Mouse (Mus musculus) midbrain, embryonic 14.5 days (tissue): ENCODE results near the gene Syt8. TPM values are rescaled to one million over a fixed set of nuclear protein-coding genes. Genes with fewer than 3 reads are reported as not detected.

ENCODE experiments used
- ATAC-seq: fragments of 200-750 bp; cut with Nextera tagmentation; 2 replicates; pipeline ENCODE4 v1.8.0; 2017; ENCODE audit warnings: moderate number of reproducible peaks, moderate library complexity; ENCODE audit not compliant: low FRiP score, low TSS enrichment
- DNase-seq: peaks from one replicate; pipeline ENCODE4 v3.0.0-alpha.2; 2015
- H3K27ac ChIP-seq: fragments of 300-500 bp; sonication (generic); replicated peaks from 2 replicates; pipeline ENCODE4 v1.5.1; 2014; ENCODE audit warnings: mild to moderate bottlenecking, low read depth, low read length, moderate library complexity
- H3K27me3 ChIP-seq: fragments of 300-500 bp; sonication (generic); 2 replicates; pipeline ENCODE4 v1.6.1; 2014; ENCODE audit warnings: low read length, control low read depth, mixed read lengths; ENCODE audit not compliant: control insufficient read depth, insufficient read depth
- H3K36me3 ChIP-seq: fragments of 300-500 bp; sonication (generic); 2 replicates; pipeline ENCODE4 v1.6.1; 2014; ENCODE audit warnings: low read length, control low read depth; ENCODE audit not compliant: control insufficient read depth, insufficient read depth
- H3K4me1 ChIP-seq: fragments of 300-500 bp; sonication (generic); 2 replicates; pipeline ENCODE4 v1.6.1; 2014; ENCODE audit warnings: mild to moderate bottlenecking, antibody characterized with exemption, low read length, control low read depth; ENCODE audit not compliant: control insufficient read depth, insufficient read depth
- H3K4me2 ChIP-seq: fragments of 300-500 bp; sonication (generic); 2 replicates; pipeline ENCODE4 v1.6.1; 2014; ENCODE audit warnings: mild to moderate bottlenecking, low read length, moderate library complexity
- H3K4me3 ChIP-seq: fragments of 300-500 bp; sonication (generic); replicated peaks from 2 replicates; pipeline ENCODE4 v1.5.1; 2014; ENCODE audit warnings: low read depth, low read length
- H3K9ac ChIP-seq: fragments of 300-500 bp; sonication (generic); replicated peaks from 2 replicates; pipeline ENCODE4 v1.6.1; 2014; ENCODE audit warnings: mild to moderate bottlenecking, low read length, moderate library complexity
- H3K9me3 ChIP-seq: fragments of 300-500 bp; sonication (generic); 2 replicates; pipeline ENCODE4 v1.6.1; 2016; ENCODE audit warnings: low read length, control low read depth, mixed read lengths; ENCODE audit not compliant: control insufficient read depth
- WGBS: fragments of 180-500 bp; shearing (Covaris S2); extraction: QIAGEN DNeasy Blood & Tissue Kit; methylation state at CpG from one replicate; pipeline ENCODE4 v1.1.7; 2014; 5-methylcytosine and 5-hydroxymethylcytosine counted together
- polyA plus RNA-seq: library from polyadenylated mRNA; unstranded; fragments of >200 nt; fragmentation: Nextera tagmentation; extraction: Ambion mirVana; gene quantifications from 2 replicates; pipeline ENCODE4 v1.2.1, GENCODE M21; 2014

The Syt8 gene
- polyA plus RNA-seq, 1 experiment from 2014 or later = not detected

GRCm38 (mm10) chr7:142487341-142487859 is 52.8 kb downstream of the Syt8 start:
- no peaks in the 10 kb centered on the region for H3K27me3 ChIP-seq
- ATAC-seq (peak; percentile 50; the same call in 1 of the 2 replicates), DNase-seq (peak; percentile 84)
- no peak overlapping the region for H3K27ac ChIP-seq
- peaks cover 5% of the 10 kb centered on the region; the same call in 1 of the 2 replicates for H3K4me1 ChIP-seq
- no peak overlapping the region for H3K9ac ChIP-seq
- H3K9me3 ChIP-seq = no peaks in the 10 kb centered on the region
- no peaks in the 10 kb centered on the region for H3K36me3 ChIP-seq
- 13% methylated on average over 9 of the region's 9 CpGs for WGBS
- H3K4me2 ChIP-seq = 0 out of 2 replicates have a peak overlapping the region, but pooled peaks have one; percentile 15
- H3K4me3 ChIP-seq = no peak overlapping the region

GRCm38 (mm10) chr7:142488053-142488452 is 53.4 kb downstream of the Syt8 start:
- Histone ChIP-seq H3K36me3 (no peaks in the 10 kb centered on the region), H3K4me3 (no peak overlapping the region), H3K9me3 (no peaks in the 10 kb centered on the region), H3K4me1 (peaks cover 5% of the 10 kb centered on the region; the same call in 1 of the 2 replicates), H3K4me2 (no peak overlapping the region), H3K9ac (no peak overlapping the region), H3K27me3 (no peaks in the 10 kb centered on the region), H3K27ac (no peak overlapping the region)
- ATAC-seq = no peak
- no peak for DNase-seq
- 81% methylated on average over 3 of the region's 3 CpGs for WGBS

Other genes starting within 250 kb of the Syt8 start
- gene Gm10153, start 244.5 kb upstream of the Syt8 start, polyA plus RNA-seq = not detected in 2 replicates
- not detected in 2 replicates for gene Krtap5-3, start 233.5 kb upstream of the Syt8 start, polyA plus RNA-seq
- gene Gm7579, start 223.0 kb upstream of the Syt8 start, polyA plus RNA-seq = not detected in 2 replicates
- gene Krtap5-5, start 204.9 kb upstream of the Syt8 start, polyA plus RNA-seq = not detected in 2 replicates
- not detected in 2 replicates for gene Gm40460, start 193.8 kb upstream of the Syt8 start, polyA plus RNA-seq
- not detected in 2 replicates for gene Gm2431, start 176.5 kb upstream of the Syt8 start, polyA plus RNA-seq
- not detected in 2 replicates for gene Gm4559, start 160.5 kb upstream of the Syt8 start, polyA plus RNA-seq
- not detected in 2 replicates for gene Krtap5-1, start 137.7 kb upstream of the Syt8 start, polyA plus RNA-seq
- not detected in 2 replicates for gene Krtap5-4, start 131.3 kb upstream of the Syt8 start, polyA plus RNA-seq
- 3.9 and 6.1 TPM in 2 replicates for gene Ifitm10, start 61.1 kb upstream of the Syt8 start, polyA plus RNA-seq
- 1.8 TPM in 1 of 2 replicates, not detected in the other for gene Gm49369, start 52.2 kb upstream of the Syt8 start, polyA plus RNA-seq
- 208 and 229 TPM in 2 replicates for gene Ctsd, start 46.8 kb upstream of the Syt8 start, polyA plus RNA-seq
- gene Tnni2, start 7.0 kb downstream of the Syt8 start, polyA plus RNA-seq = not detected in 2 replicates
- gene Lsp1, start 26.0 kb downstream of the Syt8 start, polyA plus RNA-seq = 2.7 and 8.0 TPM in 2 replicates
- 1.1 TPM in 1 of 2 replicates, not detected in the other for gene Tnnt3, start 64.0 kb downstream of the Syt8 start, polyA plus RNA-seq
- gene Mrpl23, start 97.8 kb downstream of the Syt8 start, polyA plus RNA-seq = 11.9 and 23.9 TPM in 2 replicates
- gene Igf2, start 232.0 kb downstream of the Syt8 start, polyA plus RNA-seq = 19.1 and 102 TPM in 2 replicates
- gene Gm49394, start 235.1 kb downstream of the Syt8 start, polyA plus RNA-seq = 0.04 TPM in 1 of 2 replicates, not detected in the other